Mouse (Mus musculus) midbrain, postnatal 0 days (tissue): ENCODE measurements around the gene Gsdme. TPM values are rescaled to one million over a fixed set of nuclear protein-coding genes. Genes with fewer than 3 reads are reported as not detected.

Experiments used
- ATAC-seq: fragments of 200-750 bp; cut with Nextera tagmentation; 2 replicates; pipeline ENCODE4 v1.8.0; 2017; ENCODE audit warnings: moderate number of reproducible peaks, mild to moderate bottlenecking, moderate TSS enrichment, moderate library complexity; ENCODE audit not compliant: low FRiP score
- DNase-seq: peaks from one replicate; pipeline ENCODE4 v3.0.0-alpha.2; 2015; ENCODE audit warnings: low spot score
- H3K27ac ChIP-seq: fragments of 300-500 bp; sonication (generic); 2 replicates; pipeline ENCODE4 v1.5.1; 2014; ENCODE audit warnings: low read depth, mild to moderate bottlenecking, low read length, mixed read lengths
- H3K27me3 ChIP-seq: fragments of 300-500 bp; sonication (generic); 2 replicates; pipeline ENCODE4 v1.6.1; 2014; ENCODE audit warnings: low read length, control low read depth, mixed read lengths; ENCODE audit not compliant: insufficient read depth
- H3K36me3 ChIP-seq: fragments of 300-500 bp; sonication (generic); 2 replicates; pipeline ENCODE4 v1.6.1; 2014; ENCODE audit warnings: low read length, control low read depth, mixed read lengths; ENCODE audit not compliant: insufficient read depth
- H3K4me1 ChIP-seq: fragments of 300-500 bp; sonication (generic); 2 replicates; pipeline ENCODE4 v1.6.1; 2014; ENCODE audit warnings: mild to moderate bottlenecking, control low read depth, antibody characterized with exemption, low read length, mixed read lengths; ENCODE audit not compliant: insufficient read depth
- H3K4me2 ChIP-seq: fragments of 300-500 bp; sonication (generic); 2 replicates; pipeline ENCODE4 v1.6.1; 2014; ENCODE audit warnings: low read depth, mild to moderate bottlenecking, low read length, mixed read lengths; ENCODE audit not compliant: poor library complexity, severe bottlenecking
- H3K4me3 ChIP-seq: fragments of 300-500 bp; sonication (generic); 2 replicates; pipeline ENCODE4 v1.5.1; 2014; ENCODE audit warnings: low read depth, mild to moderate bottlenecking, low read length, moderate library complexity
- H3K9ac ChIP-seq: fragments of 300-500 bp; sonication (generic); replicated peaks from 2 replicates; pipeline ENCODE4 v1.6.1; 2014; ENCODE audit warnings: mild to moderate bottlenecking, low read length, moderate library complexity, mixed read lengths; ENCODE audit not compliant: poor library complexity, severe bottlenecking
- H3K9me3 ChIP-seq: fragments of 300-500 bp; sonication (generic); 2 replicates; pipeline ENCODE4 v1.6.1; 2016; ENCODE audit warnings: low read length, control low read depth
- CTCF ChIP-seq: IDR thresholded peaks from 2 replicates; pipeline ENCODE4 v1.5.1; 2016; ENCODE audit warnings: antibody characterized with exemption, mild to moderate bottlenecking
- WGBS: fragments of 180-500 bp; shearing (Covaris S2); extraction: QIAGEN DNeasy Blood & Tissue Kit; methylation state at CpG from one replicate; pipeline ENCODE4 v1.1.7; 2014; 5-methylcytosine and 5-hydroxymethylcytosine counted together
- polyA plus RNA-seq: library from polyadenylated mRNA; unstranded; fragments of >200 nt; fragmentation: Nextera tagmentation; extraction: Ambion mirVana; gene quantifications from 2 replicates; pipeline ENCODE4 v1.2.1, GENCODE M21; 2015
- total RNA-seq: library from RNA; depleted of rRNA; stranded (reverse); fragments of >200 nt; gene quantifications from 2 replicates; pipeline ENCODE4 v1.2.3, GENCODE M21; 2014; rRNA removed

Gsdme gene
- total and polyA plus RNA-seq, 2 experiments from 2014 or later = 22.7 to 88.6 TPM

DNA sequence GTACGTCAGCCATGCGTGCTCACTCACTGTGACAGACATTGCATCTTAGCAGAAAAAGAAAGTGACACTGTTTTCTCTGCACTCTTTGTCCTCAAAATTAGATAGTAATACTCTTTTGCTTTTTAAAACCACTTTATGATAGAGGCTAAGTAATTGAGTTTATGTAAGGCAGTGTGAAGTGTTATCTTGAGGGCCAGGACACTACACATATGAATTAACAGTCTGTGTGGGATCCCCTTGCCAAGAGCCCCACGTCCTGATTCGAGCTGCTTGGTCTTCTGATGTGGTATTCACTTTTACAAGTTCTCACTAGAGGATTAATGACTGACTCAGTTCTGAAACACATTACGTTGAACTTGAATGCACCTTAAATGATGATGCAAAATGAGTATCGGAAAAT lies 103.8 kb downstream of the Gsdme start:
- Histone ChIP-seq H3K9ac (no peak overlapping the region), H3K27me3 (no peaks in the 10 kb centered on the region), H3K9me3 (no peaks in the 10 kb centered on the region), H3K4me3 (no peak overlapping the region), H3K27ac (no peak overlapping the region), H3K4me1 (no peaks in the 10 kb centered on the region), H3K4me2 (no peak overlapping the region), H3K36me3 (no peaks in the 10 kb centered on the region)
- TF ChIP-seq CTCF = no peak
- DNase-seq (no peak), ATAC-seq (no peak)
- 77% methylated on average over 6 of the region's 6 CpGs for WGBS

DNA sequence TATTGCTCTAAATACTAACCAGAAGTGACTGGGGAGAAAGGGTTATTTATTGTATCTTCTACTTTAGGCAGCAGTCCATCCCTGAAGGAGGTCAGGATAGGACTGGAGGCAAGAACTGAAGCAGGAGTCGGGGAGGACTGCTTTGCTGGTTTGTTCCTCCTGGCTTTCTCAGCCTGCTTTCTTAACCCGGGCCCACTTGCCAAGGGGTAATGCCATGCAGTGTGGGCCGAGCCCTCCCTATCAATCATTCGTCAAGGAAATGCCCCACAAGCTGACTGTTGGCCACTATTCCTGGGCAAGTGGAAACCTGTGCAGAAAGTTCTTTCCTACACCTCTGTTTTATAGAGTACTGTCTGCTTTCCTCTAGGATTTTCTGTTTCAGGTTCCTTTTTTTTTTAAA lies 114.3 kb downstream of the Gsdme start:
- Histone ChIP-seq H3K9me3 (no peaks in the 10 kb centered on the region), H3K4me1 (no peaks in the 10 kb centered on the region), H3K27me3 (no peaks in the 10 kb centered on the region), H3K4me2 (no peak overlapping the region), H3K27ac (no peak overlapping the region), H3K9ac (no peak overlapping the region), H3K4me3 (no peak overlapping the region), H3K36me3 (no peaks in the 10 kb centered on the region)
- 90% methylated on average over 4 of the region's 4 CpGs for WGBS
- no peak for TF ChIP-seq CTCF
- no peak for DNase-seq
- no peak for ATAC-seq

DNA sequence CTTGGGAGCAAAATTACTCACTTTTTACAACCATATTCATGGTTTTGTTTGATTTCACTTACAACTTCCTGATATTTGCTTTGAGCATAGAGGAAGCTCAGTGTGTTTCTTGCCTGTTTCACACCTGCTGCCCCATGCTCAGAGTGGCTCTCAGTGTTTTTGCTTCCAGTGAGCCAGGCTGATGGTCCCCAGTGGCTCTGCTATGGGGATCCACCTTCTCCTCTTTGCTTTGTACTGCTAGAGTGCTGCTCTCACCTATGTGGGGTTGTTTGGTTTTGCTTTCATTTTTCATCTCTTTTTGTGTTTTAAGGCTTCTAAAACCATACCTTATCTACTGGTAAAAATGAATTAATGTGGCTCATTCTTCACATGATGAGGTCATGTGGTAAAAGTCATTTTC lies 117.5 kb downstream of the Gsdme start:
- no peaks in the 10 kb centered on the region for H3K4me1 ChIP-seq
- H3K27ac ChIP-seq = no peak overlapping the region
- H3K4me3 ChIP-seq = no peak overlapping the region
- DNase-seq (no peak), ATAC-seq (no peak)
- no peak overlapping the region for H3K9ac ChIP-seq
- no peaks in the 10 kb centered on the region for H3K9me3 ChIP-seq
- H3K27me3 ChIP-seq = no peaks in the 10 kb centered on the region
- H3K4me2 ChIP-seq = no peak overlapping the region
- TF ChIP-seq CTCF = no peak
- H3K36me3 ChIP-seq = no peaks in the 10 kb centered on the region

DNA sequence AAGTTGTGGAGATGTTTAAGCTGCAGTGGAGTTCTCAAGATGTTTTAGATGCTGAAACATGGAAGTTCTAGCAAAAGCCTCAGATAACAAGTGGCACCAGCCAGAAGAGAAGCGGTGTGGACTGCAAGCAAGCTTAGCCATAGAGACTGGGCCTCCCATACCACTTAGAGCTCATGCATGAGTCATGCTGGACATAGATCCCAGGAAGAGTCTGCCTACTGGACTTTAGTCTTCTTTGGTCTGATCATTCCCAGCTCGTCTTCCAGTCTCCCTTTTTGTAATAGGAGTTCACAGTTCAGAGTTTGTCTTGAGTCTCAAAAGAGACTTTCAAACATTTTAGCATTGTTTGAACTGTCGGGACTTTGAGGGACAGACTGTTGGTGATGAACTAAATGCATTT lies 124.1 kb downstream of the Gsdme start:
- no peaks in the 10 kb centered on the region for H3K36me3 ChIP-seq

More for the DNA sequence above, 124.1 kb downstream of the Gsdme start:
- ATAC-seq (no peak), DNase-seq (no peak)
- 90% methylated on average over 3 of the region's 3 CpGs for WGBS
- Histone ChIP-seq H3K4me1 (no peaks in the 10 kb centered on the region), H3K27me3 (no peaks in the 10 kb centered on the region), H3K9ac (no peak overlapping the region), H3K4me3 (no peak overlapping the region), H3K4me2 (no peak overlapping the region), H3K9me3 (no peaks in the 10 kb centered on the region), H3K27ac (no peak overlapping the region)
- TF ChIP-seq CTCF = no peak

Other genes with a start within 250 kb of the Gsdme start
- gene Mpp6, start 153.6 kb downstream of the Gsdme start, total RNA-seq = 53.9 and 67.9 TPM in 2 replicates
- gene Mpp6, start 153.6 kb downstream of the Gsdme start, polyA plus RNA-seq = 46.7 and 56.1 TPM in 2 replicates
- 9.5 and 9.7 TPM in 2 replicates for gene Osbpl3, start 192.3 kb upstream of the Gsdme start, total RNA-seq
- 4.2 and 5.5 TPM in 2 replicates for gene Osbpl3, start 192.3 kb upstream of the Gsdme start, polyA plus RNA-seq